Mouse (Mus musculus) CD4-positive, CD25-positive, alpha-beta regulatory T cell, adult 2 months (primary cell): Measurements from ENCODE around the gene Slc17a4.
A peak's percentile ranks its signal among the peaks of the same experiment; 100 is the strongest.

Experiments used
- DNase-seq: peaks from one replicate; pipeline ENCODE4 v3.0.0-alpha.2; 2012; ENCODE audit warnings: low read depth, low spot score

Gene Slc17a4

GRCm38 (mm10) chr13:23892592-23893268 is 22.1 kb downstream of the Slc17a4 start:
- DNase-seq, result no peak

DNA sequence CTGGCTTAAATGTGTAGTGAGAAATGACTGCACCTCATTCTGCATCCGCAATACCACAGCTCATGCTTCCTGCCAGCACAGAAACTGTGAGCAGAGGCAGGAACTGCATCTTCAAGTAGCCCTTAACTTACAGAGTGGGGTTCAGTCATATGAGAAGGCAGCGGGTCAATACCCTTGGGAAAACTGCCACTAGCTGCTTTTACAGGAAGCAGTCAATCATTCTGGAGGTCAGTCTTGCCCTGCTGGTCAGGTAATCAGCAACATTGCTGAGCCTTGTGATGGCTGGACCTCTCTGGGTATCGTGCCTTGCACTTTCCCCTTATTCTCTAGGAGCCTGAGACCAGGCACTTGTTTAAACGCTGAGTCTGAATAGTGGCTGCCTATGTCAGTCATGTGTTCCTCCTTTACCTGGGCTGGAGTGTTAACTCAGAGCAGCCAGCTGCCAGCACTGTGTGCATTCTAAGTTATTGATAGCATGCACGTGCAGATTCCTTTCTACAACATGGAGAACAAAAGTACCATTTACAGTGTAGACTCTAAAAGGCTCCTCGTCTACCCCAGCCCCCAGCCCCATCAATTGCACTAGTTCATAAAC is 25.7 kb downstream of the Slc17a4 start:
- DNase-seq, result no peak

DNA sequence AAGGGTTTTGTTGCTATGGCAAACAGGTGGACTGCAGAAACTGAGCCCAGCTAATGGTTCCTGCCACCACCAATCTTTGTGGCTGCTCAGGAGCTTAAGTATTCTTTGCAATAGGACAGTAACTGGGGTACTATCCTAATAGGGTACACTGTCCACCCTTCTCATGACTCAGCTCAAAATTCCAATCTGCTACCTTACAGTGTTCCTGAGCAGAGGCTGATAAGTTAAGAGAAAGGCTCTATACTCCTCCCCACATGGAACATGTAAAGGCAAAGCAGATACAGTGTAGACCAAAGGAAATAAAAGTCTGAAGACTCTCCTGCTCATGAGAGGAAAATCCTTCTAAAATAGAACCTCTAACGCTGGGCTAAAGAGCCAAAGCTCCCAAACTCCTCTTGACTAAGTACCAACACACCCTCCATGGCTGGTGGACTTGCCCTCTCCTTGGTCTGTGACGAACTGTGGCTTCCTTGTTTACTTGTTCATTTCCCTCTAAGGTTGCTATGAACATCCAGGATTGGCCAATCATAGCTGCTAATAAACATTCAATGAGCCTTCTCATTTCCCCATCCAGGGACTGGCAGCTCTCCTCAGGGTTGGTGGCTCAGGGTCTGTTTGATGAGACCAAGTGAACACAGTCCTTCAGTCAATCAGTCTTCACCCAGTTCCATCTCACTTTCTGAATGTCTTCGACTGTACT is 27.6 kb downstream of the Slc17a4 start:
- no peak for DNase-seq

DNA sequence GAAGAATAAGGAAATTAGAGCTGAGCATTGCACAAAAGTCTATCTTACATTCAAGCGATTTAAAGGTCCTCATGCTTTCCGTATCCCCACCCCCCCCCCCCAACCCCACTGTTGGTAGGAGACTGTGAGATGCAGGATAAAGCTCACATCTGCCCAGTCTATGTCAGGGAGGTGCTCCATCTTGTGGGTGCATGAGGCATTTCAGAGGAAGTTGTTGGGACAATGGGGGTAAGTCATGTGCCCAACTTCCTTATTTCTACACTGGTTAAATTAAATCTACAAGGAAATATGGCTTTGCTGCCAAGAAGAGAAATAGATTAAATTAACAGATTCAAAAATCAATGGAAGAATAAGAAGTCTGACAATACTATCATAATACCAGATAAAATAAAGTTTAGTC is 29.3 kb downstream of the Slc17a4 start:
- peak; percentile 24 for DNase-seq

DNA sequence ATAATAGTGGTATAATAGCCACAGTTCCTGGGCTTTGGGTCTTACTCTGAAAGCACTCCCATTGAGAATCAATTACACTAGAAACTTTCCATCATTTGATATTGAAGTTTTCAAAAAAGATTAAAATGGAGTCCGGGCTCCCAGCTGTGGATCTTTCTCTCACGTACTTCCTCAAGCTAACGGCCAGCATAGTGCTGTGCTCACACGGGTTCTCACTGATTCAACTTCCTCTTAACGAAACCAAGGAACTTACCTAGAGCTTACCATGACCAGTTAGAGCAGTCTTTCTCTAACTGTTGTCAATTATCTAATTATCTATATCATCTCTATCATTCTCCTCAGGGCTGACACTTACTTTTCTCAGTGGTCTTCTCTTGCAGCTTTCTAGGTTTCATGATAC is 35.2 kb downstream of the Slc17a4 start:
- DNase-seq, result no peak

DNA sequence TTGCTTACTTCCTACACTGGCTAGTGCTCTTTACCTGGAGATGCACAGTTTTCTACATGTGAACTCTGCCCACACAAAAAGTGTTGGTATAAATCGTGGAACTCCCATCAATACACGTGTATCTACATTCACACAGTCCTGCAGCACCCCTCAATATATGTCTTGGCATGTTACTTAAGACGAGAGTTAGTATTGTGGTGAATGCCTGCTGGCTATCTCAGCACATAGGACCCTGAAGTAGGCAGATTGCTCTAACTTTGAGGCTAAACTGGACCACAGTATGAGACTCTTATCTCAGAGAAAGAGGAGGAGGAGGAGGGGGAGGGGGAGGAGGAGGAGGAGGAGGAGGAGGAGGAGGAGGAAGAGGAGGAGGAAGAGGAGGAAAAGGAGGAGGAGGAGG is 35.7 kb downstream of the Slc17a4 start:
- no peak for DNase-seq

DNA sequence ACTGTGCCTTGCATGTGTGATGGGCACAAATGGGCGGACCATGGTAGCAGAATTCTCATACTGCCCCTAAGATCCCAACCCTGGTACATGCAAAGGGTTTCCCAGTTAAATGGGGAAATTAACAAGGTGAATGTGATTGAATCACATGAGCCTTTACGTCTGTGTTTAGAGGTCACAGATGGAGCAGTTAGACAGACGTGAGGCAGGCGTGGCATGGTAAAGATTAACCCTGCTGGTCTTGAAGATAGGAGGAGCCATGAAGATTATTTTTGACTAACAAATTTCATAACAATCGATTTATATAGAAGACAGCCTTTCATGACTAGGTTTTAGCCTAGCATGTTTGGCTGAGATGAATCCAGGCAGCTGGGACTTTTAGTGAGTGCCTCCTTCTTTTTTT is 41.7 kb downstream of the Slc17a4 start:
- no peak for DNase-seq

DNA sequence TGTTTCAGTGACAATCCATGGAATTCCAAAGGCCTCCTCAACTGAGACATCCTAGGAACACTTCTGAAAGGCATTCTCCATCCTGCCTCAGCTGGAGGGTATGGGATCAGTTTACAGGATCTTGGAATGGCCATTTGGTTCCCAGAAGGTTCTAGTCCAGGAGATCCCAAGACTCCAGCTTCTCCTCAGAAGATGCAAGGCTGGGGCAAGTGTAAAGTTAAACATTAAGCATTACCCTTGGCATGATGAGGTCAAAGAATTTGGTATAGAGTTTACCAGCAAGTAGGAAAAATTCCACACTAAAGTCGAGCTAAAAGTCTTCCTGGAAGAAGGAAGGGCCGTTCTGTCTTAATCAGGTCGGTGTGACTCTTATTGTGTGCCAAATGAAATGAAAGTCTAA is 44.8 kb downstream of the Slc17a4 start:
- DNase-seq, result no peak

- DNase-seq, result no peak
Measured at GRCm38 (mm10) chr13:23868790-23869533, 45.8 kb downstream of the Slc17a4 start.

- no peak for DNase-seq
Measured at GRCm38 (mm10) chr13:23867405-23867804, 47.4 kb downstream of the Slc17a4 start, which contains the start of gene Slc17a1. TSS of gene Slc17a1 (plus strand) at chr13:23867750.

- DNase-seq, result no peak
Measured at GRCm38 (mm10) chr13:23867000-23867399, 47.8 kb downstream of the Slc17a4 start.

- no peak for DNase-seq
Measured at GRCm38 (mm10) chr13:23866086-23866710, 48.6 kb downstream of the Slc17a4 start.

- no peak for DNase-seq
Measured at GRCm38 (mm10) chr13:23864711-23865110, 50.1 kb downstream of the Slc17a4 start.

GRCm38 (mm10) chr13:23861815-23862214 is 53.0 kb downstream of the Slc17a4 start:
- DNase-seq, result no peak

DNA sequence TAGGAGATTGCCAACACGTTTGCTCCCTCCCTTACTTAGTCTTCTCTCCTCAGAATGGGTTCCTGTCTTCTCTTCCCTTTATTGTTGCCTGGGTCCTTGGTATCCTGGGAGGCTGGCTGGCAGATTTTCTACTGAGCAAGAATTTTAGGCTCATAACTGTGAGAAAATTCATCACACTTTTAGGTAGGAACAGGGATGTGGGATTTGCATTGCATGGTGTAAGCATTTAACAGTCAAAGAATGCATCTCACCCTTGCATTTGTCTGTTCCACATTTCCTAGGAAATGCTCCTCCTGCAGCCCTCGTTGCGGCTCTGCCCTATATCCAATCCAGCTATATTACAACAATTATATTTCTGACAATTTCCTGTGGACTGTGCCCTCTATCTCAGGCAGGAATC is 58.4 kb downstream of the Slc17a4 start:
- DNase-seq, result no peak

DNA sequence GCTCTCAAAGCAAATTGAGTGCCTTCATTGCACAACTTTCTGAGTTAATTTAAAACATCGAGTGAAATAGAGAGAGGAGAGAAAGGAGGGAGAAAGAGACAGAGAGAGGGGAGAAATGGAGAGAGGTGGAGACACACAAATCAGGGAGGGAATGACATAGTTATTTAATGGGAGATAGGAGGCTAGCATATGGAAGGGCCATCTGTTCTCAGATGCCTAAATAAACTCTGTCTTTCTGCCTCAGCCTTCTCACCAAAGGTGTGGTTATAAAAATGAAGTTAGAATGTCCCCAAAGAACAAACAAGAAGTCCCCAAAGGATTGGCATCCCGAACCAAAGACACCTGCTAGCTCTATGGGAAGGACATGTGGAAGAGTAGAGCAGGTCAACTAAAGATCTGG is 65.5 kb downstream of the Slc17a4 start:
- DNase-seq, result no peak
